Mouse (Mus musculus) bone marrow macrophage, adult 2 months (primary cell): Measurements from ENCODE around the gene Ripor2.

Source experiments
- CTCF ChIP-seq: IDR thresholded peaks from 2 replicates; pipeline ENCODE4 v1.5.1; 2012; ENCODE audit warnings: low read depth, mild to moderate bottlenecking, low read length, moderate library complexity
- POLR2A ChIP-seq: IDR thresholded peaks from 2 replicates; pipeline ENCODE4 v1.6.1; 2012; ENCODE audit warnings: mild to moderate bottlenecking, low read depth, low read length, borderline replicate concordance

- TF ChIP-seq CTCF (no peak), POLR2A (no peak)
These were observed 152.5 kb downstream of the Ripor2 start for GRCm38 (mm10) chr13:24734502-24734901.
